Mouse (Mus musculus): ENCODE data around the gene OR5BS1P. TPM values are rescaled to one million over a fixed set of nuclear protein-coding genes. Genes with fewer than 3 reads are reported as not detected.

The OR5BS1P gene
- total and polyA plus RNA-seq, 3 experiments = not detected

- TF ChIP-seq NELFE (IDR thresholded peaks at IDR 0.05; ENCODE audit: low read depth, low read length) = peak; percentile 80
Observed at GRCm38 (mm10) chr15:98483907-98484886, 14.5 kb downstream of the OR5BS1P start (continued).

GRCm38 (mm10) chr15:98486433-98487021 is 16.8 kb downstream of the OR5BS1P start:
- dilution Hi-C loops (cut with MboI; ENCODE audit: extremely low pct_ligation_motif_present, extremely low pct_unique_long_range_greater_than_20kb, low sequenced_read_pairs) = no loop called here

GRCm38 (mm10) chr15:98491332-98491731 is 21.6 kb downstream of the OR5BS1P start:
- H3K4me3 ChIP-seq (replicated peaks in 1 of 3; ENCODE audit: low read depth in 2 of 3, low read length in 2 of 3, poor library complexity in 1 of 3) = no peak overlapping the region
- no peaks in the 10 kb centered on the region for H3K36me3 ChIP-seq (replicated peaks in 1 of 2; ENCODE audit: control insufficient read depth in 1 of 2, insufficient read depth in 1 of 2, low read length in 1 of 2)
- dilution Hi-C loops (cut with MboI; ENCODE audit: extremely low pct_ligation_motif_present, extremely low pct_unique_long_range_greater_than_20kb, low sequenced_read_pairs) = no loop called here
- H3K27me3 ChIP-seq (replicated peaks) = no peaks in the 10 kb centered on the region
- H3K9me3 ChIP-seq (replicated peaks; ENCODE audit: low read length) = peaks cover 5% of the 10 kb centered on the region
- in situ Hi-C loops (cut with MboI; ENCODE audit: low pct_ligation_motif_present, low pct_unique_long_range_greater_than_20kb, low sequenced_read_pairs) = no loop called here
- no peak for TF ChIP-seq MYC (IDR thresholded peaks at IDR 0.05; ENCODE audit: low read depth, low read length)
- TF ChIP-seq ZMIZ1 (IDR thresholded peaks at IDR 0.05; ENCODE audit: low read depth, low read length) = no peak
- no peak for TF ChIP-seq HCFC1 (IDR thresholded peaks at IDR 0.05; ENCODE audit: low read depth, low read length)
- TF ChIP-seq POLR2AphosphoS2 (IDR thresholded peaks at IDR 0.05; ENCODE audit: low read depth, low read length) = no peak
- no peak for TF ChIP-seq SIN3A (IDR thresholded peaks at IDR 0.05; ENCODE audit: low read length)
- TF ChIP-seq ZKSCAN1 (IDR thresholded peaks at IDR 0.05; ENCODE audit: borderline replicate concordance, low read depth, low read length) = no peak
- no peak for TF ChIP-seq RAD21 (IDR thresholded peaks at IDR 0.05; ENCODE audit: low read depth, low read length)
- no peak for TF ChIP-seq USF2 (conservative IDR thresholded peaks at IDR 0.05; ENCODE audit: low read depth, low read length)
- TF ChIP-seq NRF1 (IDR thresholded peaks at IDR 0.05; ENCODE audit: low read depth, low read length) = no peak
- no peak for TF ChIP-seq ELF1 (IDR thresholded peaks at IDR 0.05; ENCODE audit: low read depth, low read length)
- no peak for TF ChIP-seq IRF4 (IDR thresholded peaks at IDR 0.05; ENCODE audit: low read depth, low read length)
- TF ChIP-seq SMC3 (IDR thresholded peaks at IDR 0.05; ENCODE audit: low read depth, low read length) = no peak
- no peak for TF ChIP-seq USF1 (IDR thresholded peaks at IDR 0.05; ENCODE audit: low read depth, low read length)
- no peak for TF ChIP-seq E2F4 (IDR thresholded peaks at IDR 0.05; ENCODE audit: insufficient replicate concordance, low read depth, low read length)
- no peak for TF ChIP-seq JUN (IDR thresholded peaks at IDR 0.05; ENCODE audit: insufficient read depth, low read depth, low read length)
- no peak for TF ChIP-seq CTCF (conservative IDR thresholded peaks at IDR 0.05 in 1 of 2, IDR thresholded peaks at IDR 0.05 in 1 of 2; ENCODE audit: low read depth in 2 of 2, low read length in 2 of 2)
- no peak overlapping the region for H3K4me2 ChIP-seq (ENCODE audit: insufficient read depth, low read depth, poor library complexity, severe bottlenecking)
- peaks cover 0 to 4% of the 10 kb centered on the region in 2 experiments; a peak in 2 of 4 replicates for H3K4me1 ChIP-seq (ENCODE audit: control insufficient read depth in 1 of 2, insufficient read depth in 2 of 2)
- no peak overlapping the region for H3K27ac ChIP-seq (ENCODE audit: insufficient read depth, low read depth)
- DNase-seq (ENCODE audit: extremely low read depth) = no peak
- no peaks in the 10 kb centered on the region for H3K79me2 ChIP-seq (replicated peaks; ENCODE audit: control insufficient read depth, extremely low read depth, insufficient read depth, poor library complexity, severe bottlenecking)
- H3K9ac ChIP-seq (ENCODE audit: insufficient read depth, low read depth) = no peak overlapping the region

More at GRCm38 (mm10) chr15:98486433-98487021, 16.8 kb downstream of the OR5BS1P start:
- Histone ChIP-seq H3K79me2 (replicated peaks; ENCODE audit: control insufficient read depth, extremely low read depth, insufficient read depth, poor library complexity, severe bottlenecking) (no peaks in the 10 kb centered on the region), H3K9ac (ENCODE audit: insufficient read depth, low read depth) (no peak overlapping the region), H3K9me3 (replicated peaks; ENCODE audit: low read length) (peaks cover 5% of the 10 kb centered on the region), H3K4me1 (ENCODE audit: control insufficient read depth in 1 of 2, insufficient read depth in 2 of 2) (peaks cover 16 to 37% of the 10 kb centered on the region in 2 experiments), H3K27ac (ENCODE audit: insufficient read depth, low read depth) (no peak overlapping the region), H3K4me3 (replicated peaks in 1 of 3; ENCODE audit: low read depth in 2 of 3, low read length in 2 of 3, poor library complexity in 1 of 3) (no peak overlapping the region), H3K36me3 (replicated peaks in 1 of 2; ENCODE audit: control insufficient read depth in 1 of 2, insufficient read depth in 1 of 2, low read length in 1 of 2) (no peaks in the 10 kb centered on the region), H3K4me2 (ENCODE audit: insufficient read depth, low read depth, poor library complexity, severe bottlenecking) (no peak overlapping the region), H3K27me3 (replicated peaks) (no peaks in the 10 kb centered on the region)
- TF ChIP-seq CHD2 (IDR thresholded peaks at IDR 0.05; ENCODE audit: low read length) (no peak), ZNF384 (IDR thresholded peaks at IDR 0.05; ENCODE audit: low read depth, low read length) (no peak), RAD21 (IDR thresholded peaks at IDR 0.05; ENCODE audit: low read depth, low read length) (no peak), JUN (IDR thresholded peaks at IDR 0.05; ENCODE audit: insufficient read depth, low read depth, low read length) (no peak), ELF1 (IDR thresholded peaks at IDR 0.05; ENCODE audit: low read depth, low read length) (no peak), TBP (conservative IDR thresholded peaks at IDR 0.05; ENCODE audit: low read depth, low read length) (no peak), MAX (IDR thresholded peaks at IDR 0.05; ENCODE audit: low read length) (no peak), HCFC1 (IDR thresholded peaks at IDR 0.05; ENCODE audit: low read depth, low read length) (no peak), PAX5 (IDR thresholded peaks at IDR 0.05; ENCODE audit: low read length) (no peak), CTCF (conservative IDR thresholded peaks at IDR 0.05 in 1 of 2, IDR thresholded peaks at IDR 0.05 in 1 of 2; ENCODE audit: low read depth in 2 of 2, low read length in 2 of 2) (no peak), MYC (IDR thresholded peaks at IDR 0.05; ENCODE audit: low read depth, low read length) (no peak), POLR2A (IDR thresholded peaks at IDR 0.05; ENCODE audit: low read depth, low read length) (no peak), ZC3H11A (IDR thresholded peaks at IDR 0.05; ENCODE audit: low read depth, low read length) (no peak), BHLHE40 (IDR thresholded peaks at IDR 0.05; ENCODE audit: low read depth, low read length) (no peak), RCOR1 (conservative IDR thresholded peaks at IDR 0.05; ENCODE audit: low read depth, low read length) (no peak), MEF2A (IDR thresholded peaks at IDR 0.05; ENCODE audit: borderline replicate concordance, low read depth, low read length) (no peak), MAFK (IDR thresholded peaks at IDR 0.05; ENCODE audit: insufficient replicate concordance, low read length) (no peak)
- no peak for DNase-seq (ENCODE audit: extremely low read depth)
- in situ Hi-C loops (cut with MboI; ENCODE audit: low pct_ligation_motif_present, low pct_unique_long_range_greater_than_20kb, low sequenced_read_pairs) = no loop called here
